Mouse (Mus musculus) inflammation-experienced regulatory T-cells (primary cell): ENCODE measurements around the gene Igfals. TPM values are rescaled to one million over a fixed set of nuclear protein-coding genes. Genes with fewer than 3 reads are reported as not detected.

Experiments
- polyA plus RNA-seq, 2 experiments: library from polyadenylated mRNA; unstranded; fragments of 100-300 nt; shearing (Covaris generic); gene quantifications; one replicate each; pipeline ENCODE4 v1.2.1; 2017

The Igfals gene
- under 1 TPM; 0.71 to 0.89 TPM for polyA plus RNA-seq

DNA sequence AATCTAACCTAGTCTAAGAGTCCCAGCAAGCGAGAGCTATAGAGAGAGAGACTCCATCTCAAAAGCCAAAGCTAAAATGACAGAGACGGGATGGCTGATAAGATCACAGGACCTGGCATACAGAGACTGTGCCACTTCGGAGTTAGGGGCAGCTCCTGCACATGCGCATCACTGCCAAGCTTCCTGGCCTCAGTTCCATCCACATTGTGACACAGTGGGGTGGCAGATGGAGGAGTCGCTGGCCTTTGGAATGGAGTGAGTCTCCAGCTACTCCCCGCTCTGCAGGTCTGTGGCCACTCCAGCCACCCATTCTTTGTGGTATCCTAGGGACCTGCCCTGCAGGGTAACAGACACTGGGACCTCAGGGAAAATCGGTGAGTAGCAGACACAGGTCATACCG, at the start of gene Igfals:
Gene Igfals (plus strand): TSS at position 222 of the 400 bp plus-strand sequence.

DNA sequence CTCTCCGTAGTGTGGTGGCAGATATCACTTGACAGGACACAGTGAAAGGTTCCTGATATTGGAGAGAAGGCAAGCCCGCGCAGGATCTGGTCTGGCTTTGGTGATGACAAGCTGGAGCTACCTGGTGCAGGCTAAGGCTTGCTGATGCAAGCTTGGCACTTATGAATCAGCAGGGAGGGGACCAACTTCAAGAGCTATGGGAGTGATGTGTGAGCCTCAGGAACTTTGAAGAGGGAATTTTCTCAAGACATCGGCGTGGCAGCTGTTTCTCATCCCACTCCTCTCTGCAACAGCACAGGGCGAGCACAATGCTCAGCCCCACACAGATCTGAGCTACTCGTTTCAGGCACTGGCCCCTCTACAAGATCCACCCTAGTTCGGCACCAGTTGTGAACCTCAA, 26.0 kb upstream of the Igfals start, which contains the start of gene Hagh:
Gene Hagh (plus strand): TSS at position 302 of the 400 bp plus-strand sequence.

GRCm38 (mm10) chr17:24850065-24850772, 15.6 kb upstream of the Igfals start, which contains the start of gene Fahd1:
Gene Fahd1, minus strand, starts transcription at chr17:24850364.

GRCm38 (mm10) chr17:24886134-24886931, 20.5 kb downstream of the Igfals start, which contains the start of the genes Nubp2 and Spsb3:
Gene Nubp2, minus strand, starts transcription at chr17:24886349.
Gene Spsb3, plus strand, starts transcription at chr17:24886643.

DNA sequence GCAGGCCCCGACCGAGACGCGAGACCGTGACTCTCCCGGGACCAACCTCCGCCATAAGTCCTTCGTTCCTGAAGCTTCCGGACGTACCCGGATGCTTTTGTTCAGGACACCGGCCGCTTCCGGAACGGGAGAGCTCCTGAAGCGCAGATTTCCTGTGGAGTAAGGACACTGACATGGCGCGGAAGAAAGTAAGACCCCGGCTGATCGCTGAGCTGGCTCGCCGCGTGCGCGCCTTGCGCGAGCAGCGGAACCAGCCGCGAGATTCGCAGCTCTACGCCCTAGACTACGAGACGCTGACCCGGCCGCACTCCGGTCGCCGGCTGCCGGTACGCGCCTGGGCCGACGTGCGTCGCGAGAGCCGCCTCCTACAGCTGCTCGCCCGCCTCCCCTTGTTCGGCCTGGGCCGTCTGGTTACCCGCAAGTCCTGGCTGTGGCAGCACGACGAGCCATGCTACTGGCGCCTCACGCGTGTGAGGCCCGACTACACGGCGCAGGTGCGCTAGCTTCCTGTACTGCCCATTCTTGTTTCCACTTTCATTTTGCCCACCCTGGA, 29.3 kb downstream of the Igfals start, which contains the start of the genes Eme2 and Mrps34:
Gene Eme2 (minus strand): TSS at position 93 of the 553 bp plus-strand sequence.
Gene Mrps34 (plus strand): TSS at position 122 of the 553 bp plus-strand sequence.

GRCm38 (mm10) chr17:24896241-24896992, 30.6 kb downstream of the Igfals start, which contains the start of gene Nme3:
Gene Nme3, plus strand, starts transcription at chr17:24896500.

Other genes with a start within 250 kb of the Igfals start
- 10 to 100 TPM; 46.6 to 49.7 TPM for gene Tsc2, start 233.4 kb upstream of the Igfals start, polyA plus RNA-seq
- 1 to 10 TPM; 5.8 to 8.3 TPM for gene Nthl1, start 233.3 kb upstream of the Igfals start, polyA plus RNA-seq
- under 1 TPM in 1 of 2 experiments, not detected in 1; 0.68 TPM for gene Slc9a3r2, start 215.7 kb upstream of the Igfals start, polyA plus RNA-seq
- not detected for gene Npw, start 207.5 kb upstream of the Igfals start, polyA plus RNA-seq
- gene Zfp598, start 196.3 kb upstream of the Igfals start, polyA plus RNA-seq: 10 to 100 TPM; 18.3 to 27.2 TPM
- 1 to 10 TPM in 1 of 2 experiments, under 1 TPM in 1; 0.42 to 1.3 TPM for gene Syngr3, start 176.0 kb upstream of the Igfals start, polyA plus RNA-seq
- gene Gfer, start 169.8 kb upstream of the Igfals start, polyA plus RNA-seq: 10 to 100 TPM; 37.0 to 38.8 TPM
- 1 to 10 TPM; 2.3 to 3.1 TPM for gene Noxo1, start 169.8 kb upstream of the Igfals start, polyA plus RNA-seq
- 10 to 100 TPM; 51.3 to 56.7 TPM for gene Tbl3, start 158.3 kb upstream of the Igfals start, polyA plus RNA-seq
- under 1 TPM in 1 of 2 experiments, not detected in 1; 0.22 TPM for gene Rnf151, start 147.9 kb upstream of the Igfals start, polyA plus RNA-seq
- gene Rps2, start 147.9 kb upstream of the Igfals start, polyA plus RNA-seq: 100 to 1,000 TPM; 677 to 785 TPM
- 100 to 1,000 TPM; 194 to 233 TPM for gene Ndufb10, start 141.5 kb upstream of the Igfals start, polyA plus RNA-seq
- under 1 TPM in 1 of 2 experiments, not detected in 1; 0.27 TPM for gene Rpl3l, start 138.2 kb upstream of the Igfals start, polyA plus RNA-seq
- gene Msrb1, start 129.4 kb upstream of the Igfals start, polyA plus RNA-seq: 10 to 100 TPM; 11.8 to 15.4 TPM
- not detected for gene Hs3st6, start 113.0 kb upstream of the Igfals start, polyA plus RNA-seq
- gene Meiob, start 61.7 kb upstream of the Igfals start, polyA plus RNA-seq: 1 to 10 TPM in 1 of 2 experiments, under 1 TPM in 1; 0.28 to 1.3 TPM
- gene Hagh, start 25.9 kb upstream of the Igfals start, polyA plus RNA-seq: 10 to 100 TPM; 32.9 to 51.8 TPM
- 1 to 10 TPM; 2.0 to 4.4 TPM for gene Fahd1, start 15.6 kb upstream of the Igfals start, polyA plus RNA-seq
- gene Nubp2, start 20.4 kb downstream of the Igfals start, polyA plus RNA-seq: 100 to 1,000 TPM in 1 of 2 experiments, 10 to 100 TPM in 1; 98.2 to 103 TPM
- gene Spsb3, start 20.6 kb downstream of the Igfals start, polyA plus RNA-seq: 10 to 100 TPM; 64.7 to 65.4 TPM
- gene Eme2, start 29.1 kb downstream of the Igfals start, polyA plus RNA-seq: 10 to 100 TPM; 45.4 to 49.2 TPM
- 10 to 100 TPM; 75.4 to 84.7 TPM for gene Mrps34, start 29.1 kb downstream of the Igfals start, polyA plus RNA-seq
- gene Nme3, start 30.5 kb downstream of the Igfals start, polyA plus RNA-seq: 10 to 100 TPM; 41.3 to 53.5 TPM
- gene Mapk8ip3, start 71.0 kb downstream of the Igfals start, polyA plus RNA-seq: 10 to 100 TPM; 47.9 to 60.0 TPM
- gene Jpt2, start 94.7 kb downstream of the Igfals start, polyA plus RNA-seq: 10 to 100 TPM; 25.0 to 31.5 TPM
- gene Cramp1l, start 149.8 kb downstream of the Igfals start, polyA plus RNA-seq: 10 to 100 TPM in 1 of 2 experiments, 1 to 10 TPM in 1; 8.2 to 10.2 TPM
- gene Ift140, start 150.1 kb downstream of the Igfals start, polyA plus RNA-seq: 10 to 100 TPM; 20.7 to 27.0 TPM
- 1 to 10 TPM; 1.6 to 1.7 TPM for gene Tmem204, start 217.6 kb downstream of the Igfals start, polyA plus RNA-seq
- 10 to 100 TPM; 27.2 to 36.5 TPM for gene Telo2, start 250.0 kb downstream of the Igfals start, polyA plus RNA-seq